Mouse (Mus musculus): Measurements from ENCODE around the gene Xylt2.
"Not testable (repeated sequence)": the region's sequence is repeated elsewhere in the genome, so short reads cannot be mapped to it uniquely, and the experiment has no call there.

The Xylt2 gene

DNA sequence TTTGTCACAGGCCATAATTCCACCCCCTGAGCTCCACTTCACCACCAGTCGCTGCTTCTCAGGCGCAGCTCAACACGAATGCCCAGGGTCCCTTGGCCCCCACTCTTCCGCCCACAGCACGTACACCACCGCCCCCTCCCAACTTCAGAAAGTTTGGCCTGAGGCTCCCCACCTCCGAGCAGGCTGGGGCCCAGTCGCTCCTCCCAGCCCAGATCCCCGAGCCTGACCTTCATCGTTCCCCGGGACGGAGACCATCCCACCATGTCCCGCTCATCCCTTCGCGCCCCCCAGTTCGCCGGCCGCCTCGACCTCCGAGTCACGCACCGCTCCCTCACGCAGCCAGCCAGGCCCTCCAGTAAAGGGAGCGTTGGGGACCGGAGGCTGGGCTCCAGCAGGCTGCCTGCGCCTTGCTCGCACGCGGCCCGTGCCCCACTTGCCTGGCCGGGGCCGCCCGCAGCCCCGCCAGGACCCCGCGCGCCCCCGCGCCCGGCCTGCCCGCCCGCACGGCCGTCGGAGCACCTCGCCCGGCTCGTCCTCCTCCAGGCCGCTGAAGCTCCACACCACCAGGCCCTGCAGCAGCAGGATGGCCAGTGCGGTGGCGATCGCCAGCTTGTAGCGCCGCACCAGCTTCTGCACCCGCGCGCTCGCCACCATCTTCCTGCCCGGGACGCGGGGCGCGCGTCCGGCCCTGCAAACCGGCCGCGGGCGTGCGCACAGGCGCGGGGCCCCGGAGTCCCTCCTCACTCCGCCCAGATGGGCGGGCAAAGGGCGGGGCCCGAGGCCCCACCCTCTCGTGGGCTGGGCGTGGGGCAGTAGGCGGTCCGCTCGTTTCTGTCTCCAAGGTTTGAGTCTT, at the start of gene Xylt2:
TSS of gene Xylt2 (minus strand) at position 762 of the 853 bp plus-strand sequence.
- DNase-seq (ENCODE audit: extremely low read depth, low read depth, low spot score), result no peak

DNA sequence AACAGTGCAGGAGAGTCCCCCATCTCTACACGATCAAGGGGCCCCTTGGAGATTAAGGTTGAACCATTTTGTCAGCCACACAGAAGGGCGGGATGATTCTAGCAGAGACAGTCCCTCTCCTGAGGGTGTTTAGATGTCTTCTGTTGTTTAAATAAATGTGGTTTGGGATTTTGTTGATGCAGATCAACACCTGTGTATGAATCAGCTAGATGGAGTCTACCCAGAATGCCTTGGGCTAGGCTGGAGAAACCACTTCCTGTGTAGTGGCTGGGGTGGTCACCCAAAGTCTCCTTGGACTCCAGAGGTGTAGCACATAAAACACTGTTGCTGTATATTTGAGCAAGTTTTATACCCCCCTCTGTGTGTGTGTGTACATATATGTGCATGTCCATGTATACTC, 41.9 kb upstream of the Xylt2 start:
- no peak for DNase-seq (ENCODE audit: extremely low read depth, low read depth, low spot score)

GRCm38 (mm10) chr11:94718113-94718909, 41.0 kb upstream of the Xylt2 start:
- DNase-seq (ENCODE audit: extremely low read depth, low read depth, low spot score), result peak; percentile 31

DNA sequence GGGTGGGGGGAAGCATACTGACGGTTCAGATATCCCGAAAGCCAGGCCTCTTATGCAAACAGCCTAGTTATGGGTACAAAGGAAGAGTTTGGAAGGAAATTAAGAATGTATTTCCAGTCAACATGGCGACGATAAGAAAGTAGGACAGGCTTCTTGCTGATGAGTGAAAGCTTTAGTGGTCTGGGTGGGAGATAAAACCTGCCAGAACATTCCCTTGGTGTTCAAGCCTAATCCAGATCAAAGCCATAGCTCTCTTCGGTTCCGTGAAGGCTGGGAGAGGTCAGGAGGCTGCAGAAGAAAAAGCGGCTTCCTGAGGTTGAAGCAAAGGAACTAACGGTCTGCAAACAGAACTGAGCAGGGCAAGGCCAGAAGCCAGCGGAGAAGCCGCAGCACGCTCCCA, 39.9 kb upstream of the Xylt2 start:
- no peak for DNase-seq (ENCODE audit: extremely low read depth, low read depth, low spot score)

DNA sequence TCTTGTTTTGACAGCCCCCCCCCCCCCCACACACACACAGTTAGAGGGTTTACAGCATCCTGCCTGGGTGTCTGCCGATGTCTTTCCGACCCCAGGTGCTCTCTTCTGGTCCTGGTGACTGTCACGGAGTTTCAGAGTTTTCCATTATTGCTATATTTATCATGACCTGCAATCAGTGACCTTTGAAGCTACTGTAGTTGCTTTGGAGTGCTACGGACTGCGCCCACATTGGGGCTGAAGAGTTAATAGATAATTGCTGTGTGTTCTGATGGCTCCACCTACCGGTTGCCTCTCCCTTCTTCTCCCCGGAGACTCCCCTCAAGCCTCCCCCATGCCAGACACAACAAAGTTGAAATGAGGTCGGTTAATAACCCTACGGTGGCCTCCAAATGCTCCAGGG, 39.4 kb upstream of the Xylt2 start:
- no peak for DNase-seq (ENCODE audit: extremely low read depth, low read depth, low spot score)

DNA sequence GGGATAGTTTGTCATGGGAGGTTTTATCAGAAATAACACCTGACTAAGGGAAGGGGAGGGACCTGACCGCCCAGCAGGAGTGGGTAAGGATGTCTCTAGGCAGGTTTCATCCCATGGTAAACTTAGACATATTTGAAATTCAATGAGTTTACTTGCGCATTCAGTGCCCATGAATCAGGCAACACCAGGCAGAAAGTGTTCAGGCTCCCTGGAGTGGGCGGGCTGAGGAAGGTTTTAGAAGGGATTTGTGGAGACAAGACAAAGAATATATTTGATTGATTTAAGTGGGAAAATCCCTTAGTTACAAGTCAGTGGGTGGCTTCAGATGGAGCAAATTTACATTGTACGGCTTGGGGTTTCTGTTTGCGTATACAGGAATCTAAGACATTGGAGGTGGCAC, 38.3 kb upstream of the Xylt2 start:
- DNase-seq (ENCODE audit: extremely low read depth, low read depth, low spot score), result no peak

- no peak for DNase-seq (ENCODE audit: extremely low read depth, low read depth, low spot score)
Measured at GRCm38 (mm10) chr11:94713246-94713860, 36.0 kb upstream of the Xylt2 start.

DNA sequence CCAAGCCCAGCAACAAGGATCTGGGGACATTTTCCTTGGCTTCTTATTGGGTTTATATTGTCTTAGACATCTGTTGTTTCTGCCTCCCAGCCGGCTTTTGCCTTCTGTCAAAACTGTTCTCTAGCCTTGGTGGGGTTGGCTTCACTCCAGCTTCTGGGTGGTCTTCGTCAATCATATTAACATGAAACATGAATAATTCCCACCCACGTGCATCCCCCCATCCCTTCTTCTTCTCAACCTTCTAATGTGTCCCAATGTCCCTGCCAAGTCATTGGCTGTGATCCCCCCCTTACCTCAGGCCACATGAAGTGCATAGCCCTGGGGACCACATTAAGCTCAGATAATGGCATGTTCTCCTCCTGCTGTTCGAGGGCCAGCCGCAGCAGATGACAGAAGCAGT, 27.2 kb upstream of the Xylt2 start, which contains the start of gene Gm11541:
TSS of gene Gm11541 (minus strand) at position 28 of the 400 bp plus-strand sequence.
- DNase-seq (ENCODE audit: extremely low read depth, low read depth, low spot score), result no peak

DNA sequence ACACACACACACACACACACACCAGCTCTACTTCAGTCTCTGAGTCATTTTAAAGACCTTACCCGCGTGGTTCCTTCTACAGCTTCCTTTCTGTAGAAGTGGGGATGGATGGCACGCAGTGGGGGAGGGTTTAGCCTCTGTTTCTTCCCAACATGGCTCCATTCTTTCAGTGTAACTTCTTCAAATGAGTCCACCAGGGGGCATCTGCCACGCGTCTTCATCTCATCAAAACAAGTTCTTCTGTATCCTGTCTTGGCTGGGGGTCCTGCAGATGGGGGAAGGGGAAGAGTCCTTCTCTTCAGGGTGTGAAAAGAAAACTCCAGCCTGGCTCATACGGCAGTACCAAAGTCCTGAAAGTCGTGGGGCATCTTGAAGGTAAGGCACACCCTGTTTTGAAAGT, 26.7 kb upstream of the Xylt2 start:
- DNase-seq (ENCODE audit: extremely low read depth, low read depth, low spot score), result no peak

GRCm38 (mm10) chr11:94702216-94702610, 24.9 kb upstream of the Xylt2 start:
- DNase-seq (ENCODE audit: extremely low read depth, low read depth, low spot score), result no peak

DNA sequence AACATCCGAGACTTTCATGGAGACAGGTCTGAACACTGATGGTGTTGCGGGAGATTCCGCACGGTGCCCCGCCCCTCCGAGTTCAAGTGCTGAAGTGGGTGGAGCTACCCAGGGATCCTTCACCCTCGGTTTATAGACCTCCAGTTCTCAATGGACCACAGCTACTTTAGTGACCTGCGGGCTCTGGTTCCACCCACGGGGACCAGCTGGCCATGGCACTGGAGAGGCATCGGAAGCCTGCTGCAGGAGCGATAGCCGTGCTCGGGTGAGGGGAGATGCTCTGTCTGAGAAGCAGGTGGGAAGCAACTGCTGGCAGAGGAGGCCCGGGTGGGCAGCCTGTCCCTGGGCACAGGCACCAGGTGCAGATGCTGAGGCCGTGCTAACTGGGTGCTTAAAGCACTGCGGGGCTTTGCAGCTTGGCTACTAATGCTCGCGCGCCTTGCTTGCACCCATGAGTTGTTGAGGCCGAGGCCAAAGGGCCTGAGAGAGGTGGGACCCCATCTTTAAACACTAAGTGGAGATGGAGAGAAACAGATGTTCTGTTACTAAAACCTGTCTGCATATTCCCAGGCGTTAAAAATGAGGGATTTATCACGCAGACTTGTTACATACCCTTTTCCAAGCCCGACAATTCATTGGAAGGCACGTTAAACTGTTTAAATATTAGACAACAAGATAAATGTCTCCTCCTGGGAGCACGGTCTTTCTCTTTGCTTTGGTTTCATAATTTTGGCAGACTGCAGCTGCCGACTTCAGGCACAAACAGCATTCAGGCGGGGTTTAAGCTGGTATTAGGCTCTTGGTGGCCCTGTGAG, 24.3 kb upstream of the Xylt2 start:
- DNase-seq (ENCODE audit: extremely low read depth, low read depth, low spot score), result no peak

- DNase-seq (ENCODE audit: extremely low read depth, low read depth, low spot score), result no peak
Measured at GRCm38 (mm10) chr11:94699399-94699798, 22.1 kb upstream of the Xylt2 start.

DNA sequence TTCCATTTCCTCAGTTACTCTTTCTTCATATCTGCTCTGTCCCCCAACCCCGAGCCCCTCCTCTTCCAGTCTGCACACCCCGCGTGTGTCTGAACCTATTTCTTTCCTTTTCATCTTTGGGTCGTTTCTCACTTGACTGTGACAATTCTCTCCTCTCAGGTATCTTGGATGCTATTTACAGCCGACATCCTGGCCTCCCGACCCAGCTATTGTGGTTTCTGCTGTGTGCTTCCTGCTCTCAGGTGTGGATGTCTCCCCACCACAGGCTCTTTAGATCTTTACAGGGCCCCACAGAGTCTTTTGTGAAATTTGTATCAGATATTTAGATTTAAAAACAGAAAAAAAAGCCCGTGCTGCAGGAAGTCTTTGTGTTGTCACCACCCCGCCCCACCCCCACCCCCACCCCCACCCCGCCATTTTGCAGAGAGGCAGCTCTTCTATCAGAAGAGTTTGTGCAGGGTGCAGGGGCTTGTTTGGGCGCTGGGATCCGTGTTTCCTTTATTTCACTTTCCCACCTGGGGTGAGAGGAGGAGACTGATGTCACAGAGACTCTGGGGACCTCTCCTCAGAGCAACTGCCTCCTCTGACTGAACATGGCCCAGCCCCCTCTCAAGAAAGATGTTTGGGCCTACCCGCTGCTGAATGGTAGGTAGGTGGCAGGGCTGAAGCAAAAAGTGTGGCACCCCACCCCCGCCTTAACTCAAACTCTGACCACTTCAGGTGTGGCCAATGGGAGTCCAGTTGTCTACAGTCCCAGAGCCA, 20.6 kb upstream of the Xylt2 start:
- DNase-seq (ENCODE audit: extremely low read depth, low read depth, low spot score), result no peak

- DNase-seq (ENCODE audit: extremely low read depth, low read depth, low spot score), result no peak
Measured at GRCm38 (mm10) chr11:94697140-94697539, 19.8 kb upstream of the Xylt2 start.

DNA sequence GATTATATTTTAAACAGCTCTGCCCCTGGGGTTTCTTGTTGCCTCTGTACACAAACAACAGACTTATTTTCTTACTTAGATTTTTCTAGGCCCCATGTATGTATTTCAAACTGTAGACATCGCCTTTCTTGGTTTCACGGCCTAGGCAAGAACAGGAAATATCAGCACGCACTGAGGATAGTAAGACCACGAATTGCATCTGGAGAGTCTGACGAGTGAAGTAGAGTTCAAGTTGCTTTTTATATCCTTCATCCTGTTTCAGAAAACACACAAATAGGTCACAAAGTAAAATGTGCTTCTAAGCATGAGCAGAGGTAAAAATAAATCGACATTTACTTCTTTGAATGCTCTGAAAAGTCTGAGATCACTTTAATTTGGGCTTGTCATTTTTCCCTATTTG, 18.2 kb upstream of the Xylt2 start:
- DNase-seq (ENCODE audit: extremely low read depth, low read depth, low spot score), result no peak

DNA sequence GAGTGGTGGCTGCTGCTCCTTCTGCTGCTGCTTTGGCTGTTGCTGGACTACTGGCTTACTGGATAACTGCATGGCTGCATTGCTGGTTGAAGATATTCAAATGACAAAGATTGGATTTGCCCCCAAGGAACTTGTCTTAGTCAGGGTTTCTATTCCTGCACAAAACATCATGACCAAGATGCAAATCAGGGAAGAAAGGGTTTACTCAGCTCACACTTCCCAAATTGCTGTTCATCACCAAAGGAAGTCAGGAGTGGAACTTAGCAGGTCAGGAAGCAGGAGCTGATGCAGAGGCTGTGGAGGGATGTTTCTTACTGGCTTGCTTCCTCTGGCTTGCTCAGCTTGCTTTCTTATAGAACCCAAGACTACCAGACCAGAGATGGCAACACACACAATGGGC, 15.2 kb upstream of the Xylt2 start:
- DNase-seq (ENCODE audit: extremely low read depth, low read depth, low spot score), result not testable (repeated sequence)

DNA sequence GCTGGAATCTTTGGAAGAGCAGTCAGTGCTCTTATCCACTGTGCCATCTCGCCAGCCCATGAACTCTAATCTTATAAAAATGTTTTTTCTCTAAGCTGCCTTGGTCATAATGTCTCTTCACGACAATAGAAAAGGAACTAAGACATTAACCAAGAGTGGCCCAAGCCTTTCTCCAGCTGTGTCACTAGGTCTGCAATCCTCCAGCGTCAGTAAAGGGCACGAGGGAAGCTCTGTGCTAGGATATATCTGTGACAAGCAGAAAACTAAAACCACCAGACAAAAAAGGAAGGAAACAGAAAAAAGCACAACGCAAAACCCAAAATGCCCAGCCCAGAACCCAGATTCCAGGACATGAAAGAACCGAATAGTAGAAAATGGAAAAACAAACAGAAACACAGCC, 9.9 kb upstream of the Xylt2 start:
- no peak for DNase-seq (ENCODE audit: extremely low read depth, low read depth, low spot score)

DNA sequence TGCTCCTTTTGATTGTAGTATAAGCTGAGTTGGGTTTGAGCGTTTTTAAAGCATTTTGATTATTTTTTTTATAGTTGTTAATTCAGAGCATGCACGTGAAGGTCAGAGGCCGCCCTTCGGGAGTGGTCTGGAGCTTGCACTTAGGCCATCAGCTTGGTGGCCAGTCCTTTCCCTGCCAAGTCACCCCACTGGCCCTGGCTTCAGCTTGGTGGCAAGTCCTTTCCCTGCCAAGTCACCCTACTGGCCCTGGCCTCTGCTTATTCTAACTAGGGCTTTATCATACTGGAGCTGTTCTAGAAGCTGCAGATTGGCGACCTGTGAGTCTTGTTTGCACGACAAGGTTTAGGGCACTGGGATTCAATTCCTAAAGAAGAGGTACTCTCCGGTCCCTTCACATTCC, 5.1 kb upstream of the Xylt2 start:
- no peak for DNase-seq (ENCODE audit: extremely low read depth, low read depth, low spot score)

DNA sequence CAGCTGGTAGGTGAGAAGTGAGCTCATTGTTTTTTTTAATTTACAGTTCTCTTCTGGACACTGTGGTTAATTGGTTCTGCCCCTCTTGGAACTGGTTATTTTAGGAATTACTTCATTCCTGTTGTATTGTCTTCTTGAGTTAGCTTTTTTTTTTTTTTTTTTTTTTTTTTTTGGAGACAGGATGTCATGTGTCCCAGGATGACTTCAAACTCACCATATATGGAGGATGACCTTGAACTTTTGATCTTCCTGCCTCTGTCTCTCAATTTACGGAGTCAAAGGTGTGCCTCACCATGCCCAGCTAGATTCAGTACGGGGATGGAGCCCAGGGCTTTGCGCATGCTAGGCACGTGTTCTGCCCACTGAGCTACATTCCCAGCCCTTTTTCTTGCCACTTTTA, 4.3 kb upstream of the Xylt2 start:
- no peak for DNase-seq (ENCODE audit: extremely low read depth, low read depth, low spot score)

- no peak for DNase-seq (ENCODE audit: extremely low read depth, low read depth, low spot score)
Measured at GRCm38 (mm10) chr11:94680639-94681038, 3.3 kb upstream of the Xylt2 start.
